Mouse (Mus musculus) hindbrain, embryonic 10.5 days (tissue): ENCODE results near the gene Rpl37a. TPM values are rescaled to one million over a fixed set of nuclear protein-coding genes. Genes with fewer than 3 reads are reported as not detected.

Experiments
- DNase-seq: peaks from one replicate; pipeline ENCODE4 v3.0.0-alpha.2; 2017; ENCODE audit warnings: low spot score
- H3K27ac ChIP-seq: fragments of 300-500 bp; sonication (generic); 2 replicates; pipeline ENCODE4 v1.5.1; 2016; ENCODE audit warnings: mild to moderate bottlenecking, moderate library complexity
- H3K27me3 ChIP-seq: fragments of 300-500 bp; sonication (generic); 2 replicates; pipeline ENCODE4 v1.6.1; 2016; ENCODE audit warnings: mild to moderate bottlenecking; ENCODE audit not compliant: poor library complexity, insufficient read depth, severe bottlenecking
- H3K36me3 ChIP-seq: fragments of 300-500 bp; sonication (generic); 2 replicates; pipeline ENCODE4 v1.6.1; 2016; ENCODE audit warnings: mild to moderate bottlenecking, moderate library complexity
- H3K4me1 ChIP-seq: fragments of 300-500 bp; sonication (generic); replicated peaks from 2 replicates; pipeline ENCODE4 v1.6.1; 2016; ENCODE audit warnings: mild to moderate bottlenecking
- H3K4me3 ChIP-seq: fragments of 300-500 bp; sonication (generic); 2 replicates; pipeline ENCODE4 v1.5.1; 2016; ENCODE audit warnings: mild to moderate bottlenecking, moderate library complexity
- H3K9me3 ChIP-seq: fragments of 300-500 bp; sonication (generic); 2 replicates; pipeline ENCODE4 v1.6.1; 2016; ENCODE audit warnings: mild to moderate bottlenecking, moderate library complexity
- WGBS: fragments of 180-500 bp; shearing (Covaris S2); methylation state at CpG from one replicate; pipeline ENCODE4 v1.1.7; 2016; 5-methylcytosine and 5-hydroxymethylcytosine counted together
- polyA plus RNA-seq: library from polyadenylated mRNA; unstranded; fragments of >200 nt; fragmentation: Nextera tagmentation; extraction: Ambion mirVana; gene quantifications from 2 replicates; pipeline ENCODE4 v1.2.1, GENCODE M21; 2016

The Rpl37a gene
- polyA plus RNA-seq, 1 experiment from 2014 or later = 1,371 TPM

DNA sequence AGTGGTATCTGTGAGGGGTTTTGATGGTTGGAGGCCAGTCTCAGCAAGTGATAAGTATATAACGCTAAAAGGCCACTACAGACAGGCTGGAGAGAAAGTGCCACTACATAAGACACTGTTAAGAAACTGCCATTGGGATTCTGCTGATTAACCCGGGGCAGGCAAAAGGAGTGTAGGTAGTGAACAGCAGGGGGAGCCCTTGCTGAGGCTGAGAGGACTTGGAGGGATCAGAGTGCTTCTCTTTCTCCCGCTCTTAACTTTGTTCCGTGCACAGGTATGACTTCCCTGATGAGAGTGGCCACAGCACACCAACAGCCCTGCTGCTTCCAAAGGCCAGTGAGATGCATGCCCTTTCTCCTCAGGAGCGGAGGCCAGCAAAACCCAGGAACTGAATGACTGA is 7.8 kb downstream of the Rpl37a start:
- Histone ChIP-seq H3K4me3 (no peak overlapping the region), H3K27me3 (no peaks in the 10 kb centered on the region), H3K27ac (no peak overlapping the region), H3K4me1 (peaks cover 26% of the 10 kb centered on the region), H3K9me3 (no peaks in the 10 kb centered on the region), H3K36me3 (peaks cover 27% of the 10 kb centered on the region)
- WGBS = 25% methylated on average over 5 of the region's 5 CpGs
- DNase-seq = peak; percentile 73

- Histone ChIP-seq H3K4me3 (no peak overlapping the region), H3K27ac (peak overlapping the region; percentile 66), H3K9me3 (no peaks in the 10 kb centered on the region), H3K4me1 (peaks cover 26% of the 10 kb centered on the region), H3K27me3 (no peaks in the 10 kb centered on the region), H3K36me3 (peaks cover 13% of the 10 kb centered on the region)
- peak; percentile 69 for DNase-seq
- WGBS = 34% methylated on average over 6 of the region's 6 CpGs
Observed at GRCm38 (mm10) chr1:72720115-72720725, 9.1 kb downstream of the Rpl37a start.

DNA sequence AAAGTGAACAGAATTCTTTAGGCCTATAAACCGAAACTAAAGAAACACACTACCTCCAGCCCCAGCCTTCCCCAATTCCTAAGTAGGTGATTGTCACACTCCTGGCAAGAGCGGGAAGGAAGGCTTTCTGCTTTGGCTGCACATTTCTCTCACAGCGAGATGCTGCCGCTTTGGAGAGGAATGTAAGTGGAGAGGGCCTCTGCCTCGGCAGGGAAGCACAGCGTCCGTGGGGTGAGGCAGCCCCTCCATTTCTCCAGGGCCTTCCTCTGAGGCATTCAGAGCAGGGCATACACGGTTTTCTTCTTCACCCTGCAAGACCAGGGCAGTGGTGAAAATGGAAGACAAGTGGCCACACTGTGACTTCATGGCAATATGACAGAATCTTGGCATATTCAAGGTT is 11.6 kb downstream of the Rpl37a start:
- Histone ChIP-seq H3K27me3 (no peaks in the 10 kb centered on the region), H3K9me3 (no peaks in the 10 kb centered on the region), H3K4me3 (no peak overlapping the region), H3K36me3 (peaks cover 3% of the 10 kb centered on the region; the same call in 1 of the 2 replicates), H3K4me1 (peaks cover 26% of the 10 kb centered on the region), H3K27ac (no peak overlapping the region)
- no peak for DNase-seq
- WGBS = 45% methylated on average over 8 of the region's 8 CpGs

- WGBS = 89% methylated on average over 2 of the region's 2 CpGs
- Histone ChIP-seq H3K27ac (no peak overlapping the region), H3K4me1 (peaks cover 20% of the 10 kb centered on the region), H3K4me3 (no peak overlapping the region), H3K27me3 (no peaks in the 10 kb centered on the region), H3K9me3 (no peaks in the 10 kb centered on the region), H3K36me3 (peaks cover 3% of the 10 kb centered on the region; the same call in 1 of the 2 replicates)
- DNase-seq = no peak
Observed at GRCm38 (mm10) chr1:72724354-72724753, 13.3 kb downstream of the Rpl37a start.

DNA sequence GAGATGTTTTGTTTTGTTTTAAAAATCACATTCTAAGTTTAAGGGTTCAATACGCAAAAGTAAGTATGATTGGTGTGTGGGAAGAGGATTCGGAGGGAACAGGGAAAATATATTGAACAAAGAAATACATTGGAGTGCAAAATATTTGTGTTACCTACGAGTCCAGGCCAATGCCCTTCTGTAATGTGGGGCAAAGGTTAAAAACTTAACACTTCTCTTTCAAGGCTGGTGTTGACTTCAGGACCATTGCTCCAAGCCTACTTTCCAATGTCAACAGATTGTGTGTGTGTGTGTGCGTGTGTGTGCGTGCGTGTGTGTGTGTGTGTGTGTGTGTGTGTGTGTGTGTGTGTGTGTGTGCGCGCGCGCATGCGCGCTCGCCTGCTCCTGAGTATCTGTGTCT is 14.9 kb downstream of the Rpl37a start:
- Histone ChIP-seq H3K4me1 (peaks cover 14% of the 10 kb centered on the region), H3K4me3 (no peak overlapping the region), H3K36me3 (no peaks in the 10 kb centered on the region), H3K9me3 (no peaks in the 10 kb centered on the region), H3K27ac (no peak overlapping the region), H3K27me3 (no peaks in the 10 kb centered on the region)
- DNase-seq = no peak
- WGBS = 90% methylated on average over 13 of the region's 13 CpGs

DNA sequence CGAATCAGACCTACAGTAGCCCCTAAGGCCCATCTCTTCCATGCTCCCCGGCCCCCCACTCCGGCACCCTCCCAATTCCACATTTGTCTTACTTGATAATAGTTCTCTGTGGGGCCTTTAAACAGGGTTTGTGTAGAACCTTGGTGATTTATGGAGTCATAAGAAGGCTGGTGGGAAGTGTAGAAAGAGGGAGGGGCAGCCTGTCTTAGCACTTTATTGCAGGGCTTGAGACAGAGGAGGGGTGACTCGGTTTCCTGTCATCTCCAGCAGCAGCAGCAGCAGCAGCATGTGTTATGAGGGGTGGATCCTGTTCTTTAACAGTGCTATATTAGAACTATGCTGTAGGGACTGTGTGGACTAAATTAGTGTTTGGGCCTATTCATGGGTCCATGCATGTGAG is 17.7 kb downstream of the Rpl37a start:
- no peak for DNase-seq
- Histone ChIP-seq H3K27me3 (no peaks in the 10 kb centered on the region), H3K4me1 (peaks cover 5% of the 10 kb centered on the region; the same call in 1 of the 2 replicates), H3K9me3 (no peaks in the 10 kb centered on the region), H3K36me3 (no peaks in the 10 kb centered on the region), H3K27ac (no peak overlapping the region), H3K4me3 (no peak overlapping the region)
- 95% methylated on average over 4 of the region's 4 CpGs for WGBS

DNA sequence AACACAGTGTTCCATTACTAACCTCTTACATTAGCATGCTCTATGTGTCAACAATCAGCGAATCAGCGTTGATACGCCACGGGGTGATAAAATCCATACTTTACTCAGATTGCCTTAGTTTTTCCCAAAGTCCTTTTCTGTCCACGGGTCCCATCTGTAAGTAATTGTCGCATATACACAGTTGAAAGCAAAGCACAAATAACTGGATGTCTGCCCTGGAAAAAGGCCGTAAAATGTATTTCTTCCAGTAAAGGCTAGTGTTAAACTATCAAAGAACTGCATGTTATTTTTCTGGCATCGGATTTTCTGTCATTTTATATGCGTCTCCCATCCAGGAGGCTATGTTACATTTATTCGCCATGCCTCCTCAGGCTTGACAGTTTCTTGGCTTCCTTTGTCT is 19.0 kb downstream of the Rpl37a start:
- no peak for DNase-seq
- no peak overlapping the region for H3K27ac ChIP-seq
- H3K4me3 ChIP-seq = no peak overlapping the region
- WGBS = 84% methylated on average over 10 of the region's 10 CpGs
- H3K36me3 ChIP-seq = no peaks in the 10 kb centered on the region
- H3K27me3 ChIP-seq = no peaks in the 10 kb centered on the region
- peaks cover 5% of the 10 kb centered on the region; the same call in 1 of the 2 replicates for H3K4me1 ChIP-seq
- H3K9me3 ChIP-seq = no peaks in the 10 kb centered on the region

DNA sequence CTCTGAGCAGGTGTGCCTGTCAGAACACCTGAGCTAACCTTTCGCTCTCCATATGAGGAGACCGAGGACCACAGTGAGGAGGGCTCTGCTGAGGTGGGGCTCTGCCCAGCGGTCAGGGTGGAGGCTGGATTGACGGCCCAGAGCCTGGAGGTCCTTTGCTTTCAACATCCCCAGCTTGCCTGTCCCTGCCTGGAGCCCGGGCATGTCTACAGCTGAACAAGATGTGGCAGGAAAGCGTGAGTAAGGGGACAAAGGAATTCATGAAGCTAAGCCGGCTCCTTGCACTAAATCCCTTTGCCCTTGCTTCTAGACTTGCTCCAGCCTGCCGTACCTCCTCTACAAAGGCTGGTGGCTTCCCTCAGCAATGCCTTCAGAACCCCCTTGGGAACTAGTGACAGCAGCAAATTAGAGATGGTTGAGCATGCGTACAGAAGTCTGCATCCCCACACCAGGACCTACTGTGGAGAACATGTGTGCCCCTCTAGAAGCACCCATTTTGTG is 22.2 kb downstream of the Rpl37a start:
- DNase-seq = no peak
- no peak overlapping the region for H3K4me3 ChIP-seq
- H3K27ac ChIP-seq = no peak overlapping the region; the same call in 1 of the 2 replicates
- H3K36me3 ChIP-seq = no peaks in the 10 kb centered on the region
- H3K27me3 ChIP-seq = no peaks in the 10 kb centered on the region
- H3K9me3 ChIP-seq = no peaks in the 10 kb centered on the region
- peaks cover 13% of the 10 kb centered on the region; the same call in 1 of the 2 replicates for H3K4me1 ChIP-seq
- 82% methylated on average over 9 of the region's 9 CpGs for WGBS

DNA sequence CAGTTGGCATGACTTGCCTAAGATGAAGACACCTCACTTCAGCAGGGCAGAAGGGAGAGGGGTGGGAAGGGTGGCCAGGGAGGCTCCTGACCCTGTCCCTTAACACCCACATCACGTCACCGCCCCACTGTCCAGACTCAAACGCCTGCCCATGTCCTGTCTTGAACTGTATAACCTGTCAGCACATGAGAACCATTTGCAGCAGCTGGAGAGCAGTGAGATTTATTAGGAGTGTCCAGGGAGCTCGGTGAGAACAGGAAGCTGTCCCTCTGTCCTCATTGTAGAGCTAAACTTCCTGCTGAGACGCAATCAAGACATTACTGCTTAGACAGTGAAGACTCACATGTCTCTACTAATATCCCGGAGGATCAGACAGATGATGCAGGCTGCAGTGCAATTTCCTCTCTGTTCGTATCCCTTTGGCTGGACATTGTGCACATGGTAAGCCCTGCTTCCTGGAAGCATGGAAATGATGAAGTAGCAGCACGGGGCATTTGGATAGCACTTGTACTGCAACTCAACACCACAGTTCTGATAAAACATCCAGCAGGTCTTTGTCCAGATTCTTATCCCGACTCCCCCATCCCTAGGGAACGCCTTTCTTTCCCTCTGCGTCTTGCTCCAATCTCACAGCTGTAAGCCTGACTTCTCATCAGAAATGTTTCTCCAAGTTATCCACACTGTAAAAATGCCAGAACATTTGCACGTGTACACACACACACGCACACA is 25.5 kb downstream of the Rpl37a start:
- 71% methylated on average over 13 of the region's 13 CpGs for WGBS
- Histone ChIP-seq H3K36me3 (no peaks in the 10 kb centered on the region), H3K4me3 (no peak overlapping the region), H3K9me3 (no peaks in the 10 kb centered on the region), H3K27me3 (no peaks in the 10 kb centered on the region), H3K27ac (no peak overlapping the region), H3K4me1 (peaks cover 20% of the 10 kb centered on the region; the same call in 1 of the 2 replicates)
- DNase-seq = no peak

- Histone ChIP-seq H3K27ac (peak overlapping the region; percentile 62), H3K4me3 (no peak overlapping the region)
- no peak for DNase-seq
Observed at GRCm38 (mm10) chr1:72738946-72739680, 28.0 kb downstream of the Rpl37a start.

DNA sequence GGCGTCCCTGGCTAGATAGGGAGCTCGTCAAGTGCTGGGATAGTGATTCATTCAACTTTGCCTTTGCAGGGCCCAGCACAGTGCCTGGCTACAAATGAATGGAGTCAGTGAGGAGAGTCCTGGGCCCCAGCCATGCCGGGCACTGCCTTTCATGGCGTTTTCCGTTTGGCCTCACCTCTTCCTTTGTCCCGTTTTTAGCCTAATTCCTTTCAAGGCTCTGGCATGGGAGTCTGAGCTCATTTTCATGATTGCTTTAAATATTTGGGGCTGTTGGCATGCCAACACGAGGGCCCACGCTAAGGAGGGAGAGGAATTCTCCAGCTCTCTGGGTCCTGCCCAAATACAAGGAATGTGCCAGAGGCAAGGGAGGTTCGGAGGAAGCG is 28.6 kb downstream of the Rpl37a start:
- no peak overlapping the region for H3K4me3 ChIP-seq
- H3K27ac ChIP-seq = peak overlapping the region; percentile 62
- H3K36me3 ChIP-seq = no peaks in the 10 kb centered on the region
- peaks cover 20% of the 10 kb centered on the region; the same call in 1 of the 2 replicates for H3K4me1 ChIP-seq
- 61% methylated on average over 10 of the region's 10 CpGs for WGBS
- no peak for DNase-seq
- H3K9me3 ChIP-seq = no peaks in the 10 kb centered on the region
- no peaks in the 10 kb centered on the region for H3K27me3 ChIP-seq

More at GRCm38 (mm10) chr1:72738946-72739680, 28.0 kb downstream of the Rpl37a start:
- 75% methylated on average over 15 of the region's 15 CpGs for WGBS
- no peaks in the 10 kb centered on the region for H3K27me3 ChIP-seq
- no peaks in the 10 kb centered on the region for H3K9me3 ChIP-seq
- peaks cover 20% of the 10 kb centered on the region; the same call in 1 of the 2 replicates for H3K4me1 ChIP-seq
- no peaks in the 10 kb centered on the region for H3K36me3 ChIP-seq

DNA sequence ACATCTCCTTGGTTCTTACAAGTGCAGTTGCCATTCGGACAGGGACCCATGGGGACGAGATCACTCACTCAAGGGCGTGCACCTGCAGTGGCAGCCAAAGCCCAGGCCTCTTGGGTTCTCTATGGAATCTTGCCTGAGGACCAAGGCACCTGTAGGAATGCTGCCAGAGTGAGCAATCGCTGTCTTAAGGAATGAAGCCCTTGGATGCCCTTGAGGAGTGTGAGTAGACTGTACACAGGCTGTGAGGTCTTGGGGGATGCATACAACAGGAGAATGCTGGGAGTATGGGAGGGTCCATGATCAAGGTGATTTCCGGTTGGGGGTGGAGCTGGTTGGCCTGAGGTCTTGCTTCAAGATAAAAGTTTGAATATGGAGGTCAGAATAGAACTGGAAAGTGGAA is 30.3 kb downstream of the Rpl37a start:
- H3K4me1 ChIP-seq = peaks cover 17% of the 10 kb centered on the region; the same call in 1 of the 2 replicates
- H3K27me3 ChIP-seq = no peaks in the 10 kb centered on the region
- WGBS = 91% methylated on average over 5 of the region's 5 CpGs
- no peaks in the 10 kb centered on the region for H3K36me3 ChIP-seq
- no peaks in the 10 kb centered on the region for H3K9me3 ChIP-seq
- no peak overlapping the region for H3K4me3 ChIP-seq
- H3K27ac ChIP-seq = no peak overlapping the region
- no peak for DNase-seq
